Mouse (Mus musculus) liver, embryonic 11.5 days (tissue): Measurements from ENCODE around the gene Flnb. TPM values are rescaled to one million over a fixed set of nuclear protein-coding genes. Genes with fewer than 3 reads are reported as not detected.

Experiments used
- ATAC-seq: fragments of 200-750 bp; cut with Nextera tagmentation; replicated peaks from 2 replicates; pipeline ENCODE4 v1.8.0; 2017; ENCODE audit warnings: moderate number of reproducible peaks, mild to moderate bottlenecking, moderate TSS enrichment, moderate library complexity; ENCODE audit not compliant: low FRiP score
- DNase-seq: peaks from one replicate; pipeline ENCODE4 v3.0.0-alpha.2; 2017; ENCODE audit warnings: low spot score
- H3K27ac ChIP-seq: fragments of 300-500 bp; sonication (generic); 2 replicates; pipeline ENCODE4 v1.5.1; 2014; ENCODE audit warnings: mild to moderate bottlenecking, low read depth, low read length, control low read depth
- H3K27me3 ChIP-seq: fragments of 300-500 bp; sonication (generic); replicated peaks from 2 replicates; pipeline ENCODE4 v1.6.1; 2014; ENCODE audit warnings: low read length, mixed read lengths; ENCODE audit not compliant: control insufficient read depth, insufficient read depth
- H3K36me3 ChIP-seq: fragments of 300-500 bp; sonication (generic); 2 replicates; pipeline ENCODE4 v1.6.1; 2014; ENCODE audit warnings: mild to moderate bottlenecking, low read length, moderate library complexity, mixed read lengths; ENCODE audit not compliant: control insufficient read depth, insufficient read depth
- H3K4me1 ChIP-seq: fragments of 300-500 bp; sonication (generic); replicated peaks from 2 replicates; pipeline ENCODE4 v1.6.1; 2014; ENCODE audit warnings: low read length, mixed read lengths; ENCODE audit not compliant: control insufficient read depth, insufficient read depth
- H3K4me2 ChIP-seq: fragments of 300-500 bp; sonication (generic); 2 replicates; pipeline ENCODE4 v1.6.1; 2014; ENCODE audit warnings: mild to moderate bottlenecking, control low read depth, moderate library complexity
- H3K4me3 ChIP-seq: fragments of 300-500 bp; sonication (generic); 2 replicates; pipeline ENCODE4 v1.5.1; 2014; ENCODE audit warnings: low read depth, low read length, control low read depth
- H3K9ac ChIP-seq: fragments of 300-500 bp; sonication (generic); 2 replicates; pipeline ENCODE4 v1.6.1; 2014; ENCODE audit warnings: low read depth, low read length, control low read depth
- H3K9me3 ChIP-seq: fragments of 300-500 bp; sonication (generic); 2 replicates; pipeline ENCODE4 v1.6.1; 2016; ENCODE audit warnings: low read length, inconsistent platforms, mixed read lengths; ENCODE audit not compliant: control insufficient read depth
- WGBS: fragments of 180-500 bp; shearing (Covaris S2); extraction: QIAGEN DNeasy Blood & Tissue Kit; methylation state at CpG from one replicate; pipeline ENCODE4 v1.1.7; 2014; 5-methylcytosine and 5-hydroxymethylcytosine counted together
- polyA plus RNA-seq: library from polyadenylated mRNA; unstranded; fragments of >200 nt; fragmentation: Nextera tagmentation; extraction: Ambion mirVana; gene quantifications from 2 replicates; pipeline ENCODE4 v1.2.1, GENCODE M21; 2014

Gene Flnb
- polyA plus RNA-seq, 1 experiment from 2014 or later: 14.2 TPM

GRCm38 (mm10) chr14:7880389-7880788 lies 62.6 kb downstream of the Flnb start:
- Histone ChIP-seq H3K9ac (no peak overlapping the region), H3K9me3 (no peaks in the 10 kb centered on the region), H3K27ac (no peak overlapping the region), H3K4me1 (0 out of 2 replicates have a peak, but pooled peaks cover 2% of the 10 kb centered on the region), H3K36me3 (peaks cover 7% of the 10 kb centered on the region; the same call in 1 of the 2 replicates), H3K4me2 (no peak overlapping the region), H3K4me3 (no peak overlapping the region), H3K27me3 (no peaks in the 10 kb centered on the region)
- 81% methylated on average over 6 of the region's 6 CpGs for WGBS
- no peak for ATAC-seq
- DNase-seq: no peak

- WGBS: 91% methylated on average over 11 of the region's 11 CpGs
These were observed 63.8 kb downstream of the Flnb start for GRCm38 (mm10) chr14:7881533-7881932.

GRCm38 (mm10) chr14:7882050-7882449 lies 64.3 kb downstream of the Flnb start:
- no peaks in the 10 kb centered on the region for H3K27me3 ChIP-seq
- no peaks in the 10 kb centered on the region for H3K9me3 ChIP-seq
- H3K4me1 ChIP-seq: 0 out of 2 replicates have a peak, but pooled peaks cover 2% of the 10 kb centered on the region
- DNase-seq: no peak
- no peak overlapping the region for H3K27ac ChIP-seq
- WGBS: 61% methylated on average over 8 of the region's 8 CpGs
- no peak overlapping the region for H3K4me2 ChIP-seq
- peaks cover 9% of the 10 kb centered on the region; the same call in 1 of the 2 replicates for H3K36me3 ChIP-seq
- no peak overlapping the region for H3K9ac ChIP-seq
- ATAC-seq: no peak; the same call in 1 of the 2 replicates
- no peak overlapping the region for H3K4me3 ChIP-seq

More at GRCm38 (mm10) chr14:7881533-7881932, 63.8 kb downstream of the Flnb start:
- Histone ChIP-seq H3K4me1 (0 out of 2 replicates have a peak, but pooled peaks cover 2% of the 10 kb centered on the region), H3K36me3 (peaks cover 7% of the 10 kb centered on the region; the same call in 1 of the 2 replicates), H3K27ac (no peak overlapping the region), H3K27me3 (no peaks in the 10 kb centered on the region), H3K9ac (no peak overlapping the region), H3K4me3 (no peak overlapping the region), H3K4me2 (no peak overlapping the region), H3K9me3 (no peaks in the 10 kb centered on the region)
- DNase-seq (no peak), ATAC-seq (no peak)

GRCm38 (mm10) chr14:7884158-7884557 lies 66.4 kb downstream of the Flnb start:
- 0 out of 2 replicates have a peak, but pooled peaks cover 2% of the 10 kb centered on the region for H3K4me1 ChIP-seq
- ATAC-seq: no peak
- WGBS: 97% methylated on average over 1 of the region's 1 CpGs
- H3K27me3 ChIP-seq: no peaks in the 10 kb centered on the region
- no peak overlapping the region for H3K4me2 ChIP-seq
- no peak overlapping the region for H3K4me3 ChIP-seq
- no peak overlapping the region for H3K9ac ChIP-seq
- H3K27ac ChIP-seq: no peak overlapping the region
- no peak for DNase-seq
- peaks cover 11% of the 10 kb centered on the region; the same call in 1 of the 2 replicates for H3K36me3 ChIP-seq
- H3K9me3 ChIP-seq: no peaks in the 10 kb centered on the region

- 86% methylated on average over 4 of the region's 4 CpGs for WGBS
- Histone ChIP-seq H3K4me2 (no peak overlapping the region), H3K4me3 (no peak overlapping the region), H3K27me3 (no peaks in the 10 kb centered on the region), H3K36me3 (peaks cover 11% of the 10 kb centered on the region; the same call in 1 of the 2 replicates), H3K9ac (no peak overlapping the region), H3K27ac (no peak overlapping the region), H3K4me1 (0 out of 2 replicates have a peak, but pooled peaks cover 5% of the 10 kb centered on the region), H3K9me3 (no peaks in the 10 kb centered on the region)
- no peak for DNase-seq
- no peak for ATAC-seq
These were observed 67.1 kb downstream of the Flnb start for GRCm38 (mm10) chr14:7884841-7885240.

- H3K4me1 ChIP-seq: peaks cover 8% of the 10 kb centered on the region
- DNase-seq (no peak), ATAC-seq (no peak)
- H3K36me3 ChIP-seq: peaks cover 11% of the 10 kb centered on the region; the same call in 1 of the 2 replicates
- H3K27ac ChIP-seq: no peak overlapping the region
- no peak overlapping the region for H3K4me3 ChIP-seq
- WGBS: 93% methylated on average over 9 of the region's 9 CpGs
- H3K27me3 ChIP-seq: no peaks in the 10 kb centered on the region
- no peak overlapping the region for H3K9ac ChIP-seq
- no peak overlapping the region for H3K4me2 ChIP-seq
- H3K9me3 ChIP-seq: no peaks in the 10 kb centered on the region
These were observed 67.8 kb downstream of the Flnb start for GRCm38 (mm10) chr14:7885540-7885939.

- no peak for DNase-seq
- no peak overlapping the region for H3K4me3 ChIP-seq
- no peaks in the 10 kb centered on the region for H3K9me3 ChIP-seq
- peaks cover 8% of the 10 kb centered on the region for H3K4me1 ChIP-seq
- H3K9ac ChIP-seq: no peak overlapping the region
- no peak overlapping the region for H3K27ac ChIP-seq
- H3K36me3 ChIP-seq: peaks cover 11% of the 10 kb centered on the region; the same call in 1 of the 2 replicates
- H3K27me3 ChIP-seq: no peaks in the 10 kb centered on the region
- H3K4me2 ChIP-seq: no peak overlapping the region
- ATAC-seq: no peak
- 80% methylated on average over 6 of the region's 6 CpGs for WGBS
These were observed 68.3 kb downstream of the Flnb start for GRCm38 (mm10) chr14:7886008-7886407.

GRCm38 (mm10) chr14:7887171-7887570 lies 69.4 kb downstream of the Flnb start:
- Histone ChIP-seq H3K9ac (no peak overlapping the region), H3K9me3 (no peaks in the 10 kb centered on the region), H3K27ac (no peak overlapping the region), H3K36me3 (peaks cover 11% of the 10 kb centered on the region; the same call in 1 of the 2 replicates), H3K4me3 (no peak overlapping the region), H3K4me2 (no peak overlapping the region), H3K27me3 (no peaks in the 10 kb centered on the region), H3K4me1 (peaks cover 6% of the 10 kb centered on the region)
- 90% methylated on average over 7 of the region's 7 CpGs for WGBS
- ATAC-seq (no peak), DNase-seq (no peak)

- ATAC-seq: no peak
- Histone ChIP-seq H3K27ac (no peak overlapping the region), H3K4me2 (no peak overlapping the region)
These were observed 70.5 kb downstream of the Flnb start for GRCm38 (mm10) chr14:7888294-7888693.

More at GRCm38 (mm10) chr14:7888294-7888693, 70.5 kb downstream of the Flnb start:
- WGBS: 90% methylated on average over 6 of the region's 6 CpGs
- H3K27me3 ChIP-seq: no peaks in the 10 kb centered on the region
- peaks cover 11% of the 10 kb centered on the region for H3K36me3 ChIP-seq
- no peak overlapping the region for H3K4me3 ChIP-seq
- no peak overlapping the region for H3K9ac ChIP-seq
- H3K4me1 ChIP-seq: peaks cover 6% of the 10 kb centered on the region
- H3K9me3 ChIP-seq: no peaks in the 10 kb centered on the region
- DNase-seq: no peak
